Mouse (Mus musculus): ENCODE results near the gene Aco1.

Gene Aco1

GRCm38 (mm10) chr4:40157500-40158223 lies 14.8 kb downstream of the Aco1 start:
- DNase-seq: no peak

- no peak for DNase-seq
These were observed 15.3 kb downstream of the Aco1 start for GRCm38 (mm10) chr4:40158224-40158540.

GRCm38 (mm10) chr4:40160591-40161434 lies 17.9 kb downstream of the Aco1 start:
- peak; percentile 31 to 60 for DNase-seq

GRCm38 (mm10) chr4:40163646-40164045 lies 20.8 kb downstream of the Aco1 start:
- no peak for DNase-seq

GRCm38 (mm10) chr4:40171477-40171876 lies 28.6 kb downstream of the Aco1 start:
- DNase-seq: no peak

- DNase-seq: no peak
These were observed 29.5 kb downstream of the Aco1 start for GRCm38 (mm10) chr4:40172336-40172735.

GRCm38 (mm10) chr4:40174321-40174720 lies 31.4 kb downstream of the Aco1 start:
- no peak for DNase-seq

- DNase-seq: no peak
These were observed 35.7 kb downstream of the Aco1 start for GRCm38 (mm10) chr4:40178584-40178983.

- DNase-seq: peak; percentile 67 to 88
These were observed 37.2 kb downstream of the Aco1 start for GRCm38 (mm10) chr4:40180046-40180445.

- peak; percentile 89 to 95 for DNase-seq
These were observed 38.8 kb downstream of the Aco1 start for GRCm38 (mm10) chr4:40181681-40182080.

- peak; percentile 76 to 85 for DNase-seq
These were observed 39.9 kb downstream of the Aco1 start for GRCm38 (mm10) chr4:40182651-40183320.

- DNase-seq: peak; percentile 40 to 44
These were observed 40.9 kb downstream of the Aco1 start for GRCm38 (mm10) chr4:40183781-40184180.

GRCm38 (mm10) chr4:40184470-40184869 lies 41.6 kb downstream of the Aco1 start:
- DNase-seq: peak in 1 of 2 experiments; percentile 56

GRCm38 (mm10) chr4:40187956-40188355 lies 45.1 kb downstream of the Aco1 start:
- DNase-seq: no peak

GRCm38 (mm10) chr4:40192246-40192645 lies 49.4 kb downstream of the Aco1 start:
- peak in 1 of 2 experiments; percentile 53 for DNase-seq

GRCm38 (mm10) chr4:40193461-40193860 lies 50.6 kb downstream of the Aco1 start:
- peak; percentile 42 to 53 for DNase-seq

GRCm38 (mm10) chr4:40195336-40195735 lies 52.5 kb downstream of the Aco1 start:
- DNase-seq: no peak

- DNase-seq: no peak
These were observed 59.3 kb downstream of the Aco1 start for GRCm38 (mm10) chr4:40202205-40202604.

GRCm38 (mm10) chr4:40204374-40204773 lies 61.5 kb downstream of the Aco1 start:
- no peak for DNase-seq

- no peak for DNase-seq
These were observed 62.5 kb downstream of the Aco1 start for GRCm38 (mm10) chr4:40205231-40205903.

GRCm38 (mm10) chr4:40207701-40208100 lies 64.8 kb downstream of the Aco1 start:
- no peak for DNase-seq

- DNase-seq: no peak
These were observed 69.3 kb downstream of the Aco1 start for GRCm38 (mm10) chr4:40212177-40212576.

- no peak for DNase-seq
These were observed 75.0 kb downstream of the Aco1 start for GRCm38 (mm10) chr4:40217910-40218309.

Data from kidney, postnatal 36 days (tissue).